Mouse (Mus musculus) bone marrow macrophage, adult 2 months (primary cell): ENCODE results near the gene Ttyh2. TPM values are rescaled to one million over a fixed set of nuclear protein-coding genes. Genes with fewer than 3 reads are reported as not detected.

Experiments
- H3K27ac ChIP-seq: 2 replicates; pipeline ENCODE4 v1.5.1; 2012; ENCODE audit warnings: low read depth, low read length; ENCODE audit not compliant: insufficient read depth
- H3K4me1 ChIP-seq: 2 replicates; pipeline ENCODE4 v1.6.1; 2012; ENCODE audit warnings: low read length; ENCODE audit not compliant: control insufficient read depth, insufficient read depth
- H3K4me3 ChIP-seq: 2 replicates; pipeline ENCODE4 v1.5.1; 2012; ENCODE audit warnings: mild to moderate bottlenecking, low read length, moderate library complexity; ENCODE audit not compliant: insufficient read depth
- CTCF ChIP-seq: IDR thresholded peaks from 2 replicates; pipeline ENCODE4 v1.5.1; 2012; ENCODE audit warnings: low read depth, mild to moderate bottlenecking, low read length, moderate library complexity
- POLR2A ChIP-seq: IDR thresholded peaks from 2 replicates; pipeline ENCODE4 v1.6.1; 2012; ENCODE audit warnings: mild to moderate bottlenecking, low read depth, low read length, borderline replicate concordance
- polyA plus RNA-seq: library from polyadenylated mRNA; stranded (reverse); fragments of >200 nt; gene quantifications from 2 replicates; pipeline ENCODE4 v1.2.4, GENCODE M21; 2012; ENCODE audit not compliant: missing spikeins, insufficient read depth, insufficient read length

Ttyh2 gene
- polyA plus RNA-seq, 1 experiment, result 37.5 TPM

GRCm38 (mm10) chr11:114639681-114640103 lies 35.5 kb upstream of the Ttyh2 start:
- H3K27ac ChIP-seq, result no peak overlapping the region
- TF ChIP-seq CTCF, result no peak
- TF ChIP-seq POLR2A, result no peak
- H3K4me3 ChIP-seq, result no peak overlapping the region
- H3K4me1 ChIP-seq, result no peaks in the 10 kb centered on the region

- H3K27ac ChIP-seq, result no peak overlapping the region
- TF ChIP-seq CTCF (no peak), POLR2A (no peak)
- no peak overlapping the region for H3K4me3 ChIP-seq
- no peaks in the 10 kb centered on the region for H3K4me1 ChIP-seq
Observed at GRCm38 (mm10) chr11:114640658-114641057, 34.6 kb upstream of the Ttyh2 start.

- H3K27ac ChIP-seq, result no peak overlapping the region
- TF ChIP-seq CTCF, result no peak
- no peak for TF ChIP-seq POLR2A
Observed at GRCm38 (mm10) chr11:114641136-114641535, 34.1 kb upstream of the Ttyh2 start.

GRCm38 (mm10) chr11:114642184-114642583 lies 33.0 kb upstream of the Ttyh2 start:
- TF ChIP-seq CTCF (no peak), POLR2A (no peak)
- no peaks in the 10 kb centered on the region for H3K4me1 ChIP-seq

More at GRCm38 (mm10) chr11:114641136-114641535, 34.1 kb upstream of the Ttyh2 start:
- no peak overlapping the region for H3K4me3 ChIP-seq
- H3K4me1 ChIP-seq, result no peaks in the 10 kb centered on the region

GRCm38 (mm10) chr11:114642926-114643325 lies 32.3 kb upstream of the Ttyh2 start:
- Histone ChIP-seq H3K27ac (no peak overlapping the region), H3K4me3 (no peak overlapping the region), H3K4me1 (no peaks in the 10 kb centered on the region)
- TF ChIP-seq CTCF (no peak), POLR2A (no peak)

More at GRCm38 (mm10) chr11:114642184-114642583, 33.0 kb upstream of the Ttyh2 start:
- H3K4me3 ChIP-seq, result no peak overlapping the region
- no peak overlapping the region for H3K27ac ChIP-seq

GRCm38 (mm10) chr11:114644122-114644521 lies 31.1 kb upstream of the Ttyh2 start:
- Histone ChIP-seq H3K27ac (no peak overlapping the region), H3K4me3 (no peak overlapping the region), H3K4me1 (no peaks in the 10 kb centered on the region)
- TF ChIP-seq POLR2A, result no peak
- TF ChIP-seq CTCF, result no peak

- no peak for TF ChIP-seq CTCF
- no peak for TF ChIP-seq POLR2A
- Histone ChIP-seq H3K4me3 (no peak overlapping the region), H3K27ac (no peak overlapping the region), H3K4me1 (peaks cover 17% of the 10 kb centered on the region)
Observed at GRCm38 (mm10) chr11:114649510-114649909, 25.7 kb upstream of the Ttyh2 start.

GRCm38 (mm10) chr11:114652531-114652930 lies 22.7 kb upstream of the Ttyh2 start:
- Histone ChIP-seq H3K27ac (no peak overlapping the region), H3K4me1 (peaks cover 35% of the 10 kb centered on the region), H3K4me3 (no peak overlapping the region)
- TF ChIP-seq POLR2A (no peak), CTCF (no peak)

- TF ChIP-seq POLR2A (no peak), CTCF (no peak)
- peaks cover 35% of the 10 kb centered on the region for H3K4me1 ChIP-seq
- no peak overlapping the region for H3K4me3 ChIP-seq
- H3K27ac ChIP-seq, result peak overlapping the region; percentile 50
Observed at GRCm38 (mm10) chr11:114653664-114654063, 21.6 kb upstream of the Ttyh2 start.

- H3K4me3 ChIP-seq, result no peak overlapping the region
- TF ChIP-seq CTCF (0 out of 2 replicates have a peak, but pooled peaks have one; percentile 2), POLR2A (no peak)
- H3K27ac ChIP-seq, result 0 out of 2 replicates have a peak overlapping the region, but pooled peaks have one; percentile 50
- H3K4me1 ChIP-seq, result peaks cover 35% of the 10 kb centered on the region
Observed at GRCm38 (mm10) chr11:114654552-114654951, 20.7 kb upstream of the Ttyh2 start.

GRCm38 (mm10) chr11:114655350-114656008 lies 19.8 kb upstream of the Ttyh2 start:
- Histone ChIP-seq H3K27ac (0 out of 2 replicates have a peak overlapping the region, but pooled peaks have one; percentile 16), H3K4me3 (no peak overlapping the region), H3K4me1 (peaks cover 35% of the 10 kb centered on the region)
- TF ChIP-seq CTCF, result no peak
- no peak for TF ChIP-seq POLR2A
